Mouse (Mus musculus): ENCODE data around the gene Ushbp1.

The Ushbp1 gene

DNA sequence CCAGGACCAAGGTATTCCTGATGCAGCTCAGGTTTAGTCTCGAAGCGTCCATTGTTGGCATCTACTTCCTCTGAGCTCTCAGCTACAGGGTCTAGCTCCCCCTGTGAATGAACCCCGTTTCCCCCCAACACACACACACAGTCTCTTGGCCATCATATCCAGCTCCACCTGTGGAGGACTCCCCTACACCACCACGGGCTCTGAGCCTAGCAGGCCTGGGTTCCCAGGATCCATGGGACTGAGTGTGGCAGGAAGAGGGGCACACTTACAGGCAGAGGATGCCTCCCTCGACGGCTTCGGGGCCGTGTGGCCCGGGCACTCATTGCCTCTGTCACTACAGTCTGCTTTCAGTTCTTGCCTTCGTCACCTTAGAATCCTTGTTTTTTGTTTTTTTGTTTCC lies 531 bp downstream of the Ushbp1 start:
- in situ Hi-C loops (cut with MboI, MseI): loop anchor here (5.0 kb wide), 1 partner anchor 858 kb away; the partner anchor contains the start of gene Ell

GRCm38 (mm10) chr8:71394481-71394880 lies 1.1 kb downstream of the Ushbp1 start:
- in situ Hi-C loops (cut with MboI, MseI): no loop called here

DNA sequence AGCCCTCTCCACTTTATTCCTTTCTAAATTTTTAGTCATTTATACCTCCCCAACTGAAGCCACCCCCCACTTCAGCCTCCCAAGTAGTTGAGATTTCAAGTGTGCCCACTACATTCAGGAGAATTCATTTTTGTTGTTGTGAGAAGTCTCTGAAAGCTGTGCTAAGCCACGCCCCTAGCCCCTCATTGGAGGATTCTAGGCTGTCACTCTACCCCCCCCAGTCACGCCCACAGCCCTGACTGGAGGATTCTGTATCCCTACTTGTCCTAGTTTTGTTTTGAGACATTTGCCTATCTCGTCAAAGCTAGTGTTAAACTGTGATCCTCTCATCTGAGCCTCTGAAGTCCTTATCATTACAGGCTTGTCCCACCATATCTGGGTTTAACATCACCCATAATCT lies 2.7 kb downstream of the Ushbp1 start:
- in situ Hi-C loops (cut with MboI, MseI): no loop called here

DNA sequence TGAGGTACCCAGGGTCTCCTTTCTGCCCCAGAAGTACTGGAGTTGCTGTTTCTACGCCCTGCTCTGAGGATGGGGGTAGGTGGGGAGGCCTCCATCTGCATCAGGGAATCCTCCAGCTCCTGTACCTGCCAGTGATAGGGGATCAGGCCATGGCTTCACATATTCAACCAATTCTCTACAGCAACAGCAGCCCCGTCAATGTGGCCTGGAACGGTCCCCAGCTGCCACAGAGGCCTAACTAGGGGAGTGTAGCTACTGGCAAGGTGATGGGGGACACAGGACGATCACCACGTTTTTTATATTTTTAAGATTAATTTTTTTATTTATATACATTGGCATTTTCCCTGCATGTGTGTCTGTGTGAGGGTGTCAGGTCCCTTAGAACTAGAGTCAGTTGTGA lies 3.2 kb downstream of the Ushbp1 start:
- in situ Hi-C loops (cut with MboI, MseI): no loop called here

DNA sequence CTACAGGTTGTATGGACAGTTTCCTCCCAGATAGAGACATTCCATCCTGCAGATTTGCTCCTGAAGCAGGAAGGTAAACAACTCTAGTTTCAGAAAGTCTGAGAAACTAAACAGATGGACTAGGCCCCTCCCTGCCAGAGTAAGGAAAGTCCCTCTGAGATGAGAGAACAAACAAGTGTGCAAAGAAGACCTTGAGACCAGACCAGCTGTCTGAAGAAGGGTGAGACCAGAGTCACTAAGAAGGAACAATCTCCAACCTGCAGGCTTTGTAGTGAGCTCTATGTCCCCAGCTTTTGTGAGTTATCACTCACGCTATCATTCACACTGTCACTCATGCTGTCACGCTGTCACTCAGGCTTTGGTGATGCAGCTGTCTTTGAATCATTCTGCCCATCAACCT lies 3.9 kb downstream of the Ushbp1 start:
- in situ Hi-C loops (cut with MboI, MseI): no loop called here

GRCm38 (mm10) chr8:71388267-71388666 lies 7.3 kb downstream of the Ushbp1 start:
- in situ Hi-C loops (cut with MboI, MseI): no loop called here

GRCm38 (mm10) chr8:71385212-71385835 lies 10.3 kb downstream of the Ushbp1 start:
- in situ Hi-C loops (cut with MboI, MseI): no loop called here

GRCm38 (mm10) chr8:71383860-71384259 lies 11.7 kb downstream of the Ushbp1 start:
- in situ Hi-C loops (cut with MboI, MseI): no loop called here

DNA sequence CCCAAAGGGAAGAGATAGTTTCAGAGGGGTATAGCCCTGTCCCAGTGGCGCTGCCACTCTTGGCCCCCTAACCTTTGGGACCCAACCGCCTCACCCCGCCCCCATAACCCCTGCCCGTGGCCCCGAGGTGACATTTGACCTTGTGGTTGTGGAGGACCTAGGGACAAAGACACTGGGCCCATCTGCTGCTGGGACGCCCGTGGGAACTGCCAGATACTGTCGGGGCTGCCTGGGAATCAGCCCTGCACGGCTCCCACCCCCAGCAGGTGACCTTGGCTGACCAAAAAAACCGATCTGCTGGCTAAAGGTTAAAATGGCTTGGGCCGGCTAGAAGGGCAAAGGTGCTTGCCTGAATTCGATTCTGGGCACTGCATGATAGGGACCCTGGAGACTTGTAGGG lies 12.2 kb downstream of the Ushbp1 start:
- in situ Hi-C loops (cut with MboI, MseI): no loop called here

DNA sequence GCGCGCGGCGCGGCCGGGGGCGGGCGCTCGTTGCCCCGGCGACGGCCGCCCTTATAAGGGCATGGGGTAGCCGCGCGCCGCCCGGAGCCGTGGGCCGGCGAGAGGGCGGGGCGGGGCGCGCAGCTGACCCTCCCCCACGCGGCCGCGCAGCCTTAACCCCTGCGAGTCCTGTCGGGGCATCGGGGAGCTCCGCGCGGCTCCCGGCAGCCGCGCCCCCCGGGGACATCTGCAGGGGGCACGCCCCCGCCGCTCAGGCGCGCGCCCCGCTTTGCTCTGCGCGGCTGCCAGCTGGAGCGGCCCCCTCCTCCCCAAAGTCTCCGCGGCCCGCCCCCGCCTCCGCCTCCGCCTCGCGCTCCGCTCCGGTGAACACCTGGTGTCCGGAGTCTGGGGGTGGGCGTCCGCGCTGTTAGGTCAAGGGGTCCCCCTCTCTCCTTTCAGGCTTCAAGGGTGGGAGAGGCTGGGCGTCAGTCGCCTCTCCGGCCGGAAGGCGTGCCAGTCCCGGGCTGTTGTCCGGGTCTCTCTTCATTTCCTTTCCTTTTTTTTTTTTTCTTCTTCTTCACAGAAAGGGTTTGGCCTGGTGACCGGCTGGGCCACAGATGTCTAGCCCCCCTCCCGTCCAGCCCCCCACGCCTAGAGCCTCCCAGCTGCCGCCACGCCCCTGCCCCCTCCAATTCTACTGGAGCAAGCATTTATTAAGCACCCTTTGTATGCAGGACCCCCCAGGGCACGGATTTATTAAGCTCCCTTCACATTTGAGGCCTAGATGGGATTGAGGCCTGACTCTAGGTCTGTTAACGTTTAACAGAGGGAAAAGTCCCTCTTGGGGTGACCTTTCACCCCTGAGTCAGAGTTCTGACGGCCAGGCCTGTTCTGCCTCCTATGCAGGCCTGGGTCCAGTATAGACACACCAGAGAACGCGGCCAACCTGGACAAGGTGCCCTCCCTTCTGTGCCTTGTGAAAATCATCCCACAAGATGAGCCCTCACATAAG lies 13.3 kb downstream of the Ushbp1 start:
- in situ Hi-C loops (cut with MboI, MseI): no loop called here

- in situ Hi-C loops (cut with MboI, MseI): no loop called here
These were observed 14.1 kb downstream of the Ushbp1 start, which contains the start of gene Nr2f6 for GRCm38 (mm10) chr8:71381421-71381970. Nr2f6 (minus strand) TSS chr8:71381960.

DNA sequence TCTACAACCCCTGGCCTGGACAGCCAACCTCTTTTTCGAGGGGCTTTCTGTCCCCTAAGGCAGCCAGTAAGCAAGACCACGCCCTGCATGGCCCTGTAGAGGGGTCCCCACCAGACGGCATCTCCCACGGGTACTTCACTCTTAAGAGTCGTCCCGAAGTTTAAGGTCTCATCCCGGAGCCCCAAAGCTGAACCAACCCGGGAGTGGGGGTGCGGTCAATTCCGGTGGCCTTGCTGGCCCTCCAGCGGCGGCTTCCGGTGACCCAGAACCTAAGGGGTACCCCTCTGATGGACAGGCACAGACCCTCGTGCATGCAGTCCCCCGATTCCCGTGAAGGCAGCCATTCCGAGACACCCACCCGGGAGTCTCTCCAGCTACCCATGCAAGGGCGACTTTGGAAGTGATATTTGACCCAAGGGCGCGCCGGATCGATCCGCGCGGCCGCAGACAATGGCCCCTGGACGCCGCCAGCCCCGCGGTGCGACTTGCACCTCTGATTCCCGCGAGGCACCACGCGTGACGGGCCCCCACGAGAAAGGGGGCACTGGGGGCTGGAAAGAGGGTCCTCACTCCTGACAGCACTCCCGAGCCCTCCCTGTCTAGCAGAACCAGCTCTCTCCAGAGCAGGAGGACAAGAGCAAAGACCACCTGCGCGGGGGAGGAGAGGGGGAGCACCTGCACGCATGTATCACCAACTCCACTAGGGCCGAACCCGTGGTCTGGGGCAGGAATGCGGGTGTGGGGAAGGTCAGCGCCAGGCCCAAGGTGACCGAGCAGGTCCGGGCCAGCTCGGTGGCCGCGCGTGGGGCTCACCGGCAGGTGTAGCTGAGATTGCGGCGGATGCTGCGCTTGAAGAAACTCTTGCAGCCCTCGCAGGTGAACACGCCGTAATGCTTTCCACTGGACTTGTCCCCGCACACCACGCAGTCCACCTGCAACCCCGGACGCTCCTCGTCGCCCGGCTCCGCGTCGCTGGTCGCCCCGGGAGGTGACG lies 15.1 kb downstream of the Ushbp1 start:
- in situ Hi-C loops (cut with MboI, MseI): no loop called here

- in situ Hi-C loops (cut with MboI, MseI): no loop called here
These were observed 16.0 kb downstream of the Ushbp1 start for GRCm38 (mm10) chr8:71379512-71380075.

DNA sequence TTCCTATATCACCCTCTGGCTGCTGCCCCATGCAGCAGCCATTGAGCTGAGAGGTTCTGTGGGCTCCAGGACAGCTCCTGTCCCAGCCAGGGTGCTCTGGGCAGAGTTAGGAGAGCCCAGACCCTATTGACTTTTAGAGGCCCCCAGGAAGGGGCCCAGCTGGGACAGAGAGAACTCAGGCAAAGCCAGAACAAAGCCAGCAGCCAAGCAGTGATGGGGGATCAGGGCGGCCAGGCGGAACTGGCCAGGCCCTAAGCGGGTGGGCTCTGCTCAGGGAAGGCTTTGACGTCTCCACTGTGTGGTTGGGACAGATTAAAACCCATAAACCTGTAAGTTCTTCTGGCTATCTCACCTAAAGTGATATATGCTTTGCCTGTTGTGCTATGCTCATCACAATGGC lies 16.6 kb downstream of the Ushbp1 start:
- in situ Hi-C loops (cut with MboI, MseI): no loop called here

DNA sequence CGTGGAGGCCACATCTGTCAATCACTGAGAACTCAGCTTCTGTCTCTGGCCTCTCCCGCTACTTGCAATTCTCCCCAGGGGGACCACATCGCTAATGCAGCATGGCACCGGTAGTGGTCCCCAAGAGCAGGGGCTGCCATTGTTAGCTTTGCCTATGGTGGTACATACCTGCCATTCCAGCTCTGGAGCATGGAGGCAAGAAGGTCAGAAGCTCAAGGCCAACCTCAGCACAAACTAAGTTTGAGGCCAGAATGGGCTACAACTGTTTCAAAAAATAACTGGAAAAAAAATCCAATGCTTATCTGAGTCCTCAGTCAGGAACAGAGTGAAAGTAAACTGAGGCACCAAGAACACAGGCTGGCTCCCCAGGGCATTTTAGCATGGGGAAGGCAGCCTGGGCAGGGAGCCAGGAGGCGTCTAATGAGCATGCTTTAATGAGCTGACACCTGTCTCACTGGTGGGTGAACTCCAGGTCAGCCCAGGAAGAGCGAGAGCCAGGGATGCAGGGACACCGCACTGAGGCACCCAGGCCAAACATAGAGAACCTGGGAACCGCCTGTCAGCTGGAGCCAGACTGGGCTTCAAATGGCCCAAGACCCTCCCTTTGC lies 19.1 kb downstream of the Ushbp1 start:
- in situ Hi-C loops (cut with MboI, MseI): no loop called here

DNA sequence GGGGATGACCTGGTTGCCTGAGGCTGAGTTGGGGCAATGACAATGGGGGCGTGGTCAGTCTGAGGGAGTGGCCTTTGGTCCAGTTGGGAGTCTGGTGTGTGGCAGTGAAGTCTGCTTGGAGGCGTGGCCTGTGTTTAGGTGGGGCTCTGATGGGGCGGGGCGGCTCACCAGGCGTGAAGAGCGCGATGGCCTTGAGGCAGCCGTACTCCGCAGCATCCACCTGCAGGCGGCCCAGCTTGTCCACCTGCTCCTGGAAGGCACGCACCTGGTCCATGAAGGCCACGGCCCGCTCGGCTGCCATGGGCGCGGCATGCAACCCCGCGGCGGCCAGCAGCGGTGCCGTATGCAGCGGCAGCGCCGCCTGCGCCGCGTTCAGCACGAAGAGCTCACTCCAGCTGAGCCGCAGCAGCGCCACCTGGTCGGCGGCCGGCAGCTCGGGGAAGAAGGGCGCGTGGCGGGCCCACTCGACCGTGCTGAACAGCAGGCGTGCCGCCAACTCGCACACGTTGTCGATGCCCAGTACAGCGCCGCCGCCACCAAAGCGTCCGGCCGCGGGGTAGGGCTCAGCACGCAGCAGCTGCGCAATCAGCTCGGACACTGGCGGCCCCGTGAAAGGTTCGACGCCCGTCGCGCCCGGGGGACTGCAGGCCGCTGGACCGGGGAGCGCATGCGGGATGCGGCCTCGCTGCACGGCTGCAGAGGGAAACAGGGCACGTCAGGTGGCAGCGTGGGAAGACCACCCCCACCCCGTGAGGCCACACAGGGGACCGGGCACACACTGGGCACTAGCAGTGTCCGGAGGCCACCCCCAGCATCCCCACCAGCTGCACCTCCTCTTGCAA lies 19.8 kb downstream of the Ushbp1 start:
- in situ Hi-C loops (cut with MboI, MseI): no loop called here

GRCm38 (mm10) chr8:71374616-71375206 lies 20.9 kb downstream of the Ushbp1 start:
- in situ Hi-C loops (cut with MboI, MseI): loop anchor here (5.0 kb wide), 1 partner anchor 33 kb away; the partner anchor contains the start of gene Ankle1

DNA sequence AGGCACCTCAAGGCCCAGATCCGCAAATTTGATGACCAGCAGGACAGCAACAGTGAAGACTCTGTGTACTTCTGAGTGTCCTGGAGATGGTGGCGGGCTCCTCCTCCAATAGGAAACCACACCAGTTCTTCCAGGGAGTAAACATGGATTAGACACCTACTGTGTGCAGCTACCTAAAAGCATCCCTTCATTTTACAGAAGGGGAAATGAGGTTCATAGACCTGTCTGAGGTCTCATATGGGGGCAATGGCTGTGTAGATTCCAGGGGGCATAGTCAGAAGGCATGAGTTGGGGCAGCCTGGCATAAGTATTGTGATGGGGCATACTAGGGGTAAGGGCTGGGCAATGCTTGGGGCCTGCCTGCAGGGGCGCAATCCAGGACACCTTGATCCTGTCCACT lies 22.6 kb downstream of the Ushbp1 start:
- in situ Hi-C loops (cut with MboI, MseI): loop anchor here (5.0 kb wide), 1 partner anchor 34 kb away; the partner anchor contains the start of gene Ankle1

DNA sequence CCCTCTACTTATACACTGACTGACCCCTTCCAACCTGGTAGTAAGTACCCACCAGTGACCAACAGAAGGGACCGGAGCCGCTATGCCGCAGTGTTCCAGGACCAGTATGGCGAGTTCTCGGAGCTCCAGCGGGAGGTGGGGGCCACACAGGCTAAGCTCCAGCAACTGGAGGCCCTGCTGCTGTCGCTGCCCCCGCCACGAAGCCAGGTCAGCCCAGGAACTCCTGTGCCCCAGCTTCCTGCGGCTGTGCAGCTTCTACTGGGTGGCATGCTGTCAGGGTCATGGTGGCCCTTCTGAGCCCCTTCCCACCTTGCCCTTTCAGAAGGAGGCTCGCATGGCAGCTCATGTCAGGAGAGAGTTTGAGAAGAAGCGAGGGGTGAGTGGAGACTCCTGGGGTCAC lies 23.2 kb downstream of the Ushbp1 start:
- in situ Hi-C loops (cut with MboI, MseI): loop anchor here (5.0 kb wide), 1 partner anchor 35 kb away; the partner anchor contains the start of gene Ankle1

Data from T-helper 1 cell (primary cell).